Mouse (Mus musculus) megakaryocyte-erythroid progenitor cell, adult 5-6 weeks (primary cell): Measurements from ENCODE around the gene Adh7. TPM values are rescaled to one million over a fixed set of nuclear protein-coding genes. Genes with fewer than 3 reads are reported as not detected.

Experiments
- ATAC-seq: replicated peaks from 2 replicates; pipeline ENCODE4 v1.8.0; 2016; ENCODE audit warnings: mild to moderate bottlenecking, inconsistent platforms; ENCODE audit not compliant: severe bottlenecking, poor library complexity, low FRiP score, low TSS enrichment
- total RNA-seq, 2 experiments: library from RNA; stranded (forward) in 1 of 2; stranded (reverse) in 1 of 2; fragments of 200-1000, 215-1000 nt in 1 of 2; fragments of >200 nt in 1 of 2; fragmentation: Nextera tagmentation in 1 of 2; gene quantifications; 2 replicates each; pipeline ENCODE4 v1.2.3; 2014 to 2017

Adh7 gene
- total RNA-seq (2014; fragmentation: Nextera tagmentation) (not detected in 2 replicates), total RNA-seq (2017) (not detected in 2 replicates)

DNA sequence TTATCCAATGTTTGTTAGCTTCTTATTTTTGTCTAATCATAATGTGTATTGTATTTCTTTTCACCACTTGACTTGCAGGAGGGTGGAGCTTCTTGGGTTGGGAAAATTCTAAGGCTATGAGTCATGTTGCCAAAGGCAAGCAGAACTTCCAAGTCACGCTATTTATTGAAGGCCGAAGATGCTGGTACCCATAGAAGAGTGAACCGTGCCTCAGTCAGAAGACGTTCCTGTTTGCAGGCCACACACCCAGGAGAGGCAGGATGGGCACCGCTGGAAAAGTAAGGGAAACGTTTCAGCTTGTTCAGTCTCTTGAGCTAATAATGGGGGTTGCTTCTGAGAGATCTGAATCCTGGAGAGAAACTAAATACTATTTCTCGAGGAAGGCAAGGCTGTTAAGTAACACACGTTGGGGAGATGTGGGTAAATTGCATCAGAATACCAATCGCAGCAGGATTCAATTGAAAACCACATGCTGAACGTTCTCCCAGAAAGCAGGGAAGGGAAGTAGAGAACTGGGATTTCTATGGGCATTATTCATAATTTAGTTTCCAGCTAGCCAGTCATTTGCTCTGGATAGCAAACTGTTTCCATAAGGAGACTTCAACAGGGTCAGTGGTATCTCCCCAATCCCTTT lies at the start of gene Adh7:
Gene Adh7 (plus strand): TSS at position 130 of the 634 bp plus-strand sequence.
- no peak for ATAC-seq

- no peak for ATAC-seq
These were observed 44.3 kb upstream of the Adh7 start for GRCm38 (mm10) chr3:138173291-138173690.

DNA sequence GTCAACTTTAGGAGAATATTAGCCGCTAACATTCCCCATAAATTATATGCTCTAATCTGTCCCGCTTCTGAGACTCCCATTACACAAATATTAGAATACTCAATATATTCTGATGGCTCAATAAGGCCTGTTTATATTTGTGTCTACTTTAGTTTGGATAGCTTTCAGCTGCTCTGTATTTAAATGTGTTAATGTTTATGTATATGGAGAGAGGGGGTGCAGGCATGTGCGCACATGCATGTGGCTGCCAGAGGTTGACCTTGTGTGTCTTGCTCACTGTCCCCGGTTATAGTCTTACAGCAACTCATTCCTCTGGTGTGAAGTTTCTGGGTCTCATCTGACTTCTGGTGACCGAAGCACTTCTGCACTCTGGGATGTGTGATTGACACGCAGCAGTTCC lies 42.0 kb upstream of the Adh7 start:
- no peak for ATAC-seq

DNA sequence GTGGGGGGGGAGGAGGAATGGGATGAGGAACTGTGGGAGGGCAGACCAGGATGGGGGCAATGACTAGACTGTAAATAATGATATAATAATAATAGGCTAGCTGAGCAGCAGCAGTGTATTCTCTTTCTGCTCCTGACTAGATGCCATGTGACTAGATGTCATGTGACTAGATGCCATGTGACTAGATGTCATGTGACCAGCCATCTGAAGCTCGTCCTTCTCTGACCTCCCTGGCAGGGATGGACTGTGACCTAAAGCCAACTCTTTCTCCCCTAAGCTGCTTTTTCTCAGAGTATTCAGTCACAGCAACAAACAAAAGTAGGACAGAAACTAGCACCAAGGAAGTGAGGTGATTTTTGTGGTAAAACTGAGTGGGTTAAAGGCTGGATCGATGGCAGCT lies 35.5 kb upstream of the Adh7 start:
- ATAC-seq: no peak

GRCm38 (mm10) chr3:138183371-138183770 lies 34.2 kb upstream of the Adh7 start:
- no peak for ATAC-seq

DNA sequence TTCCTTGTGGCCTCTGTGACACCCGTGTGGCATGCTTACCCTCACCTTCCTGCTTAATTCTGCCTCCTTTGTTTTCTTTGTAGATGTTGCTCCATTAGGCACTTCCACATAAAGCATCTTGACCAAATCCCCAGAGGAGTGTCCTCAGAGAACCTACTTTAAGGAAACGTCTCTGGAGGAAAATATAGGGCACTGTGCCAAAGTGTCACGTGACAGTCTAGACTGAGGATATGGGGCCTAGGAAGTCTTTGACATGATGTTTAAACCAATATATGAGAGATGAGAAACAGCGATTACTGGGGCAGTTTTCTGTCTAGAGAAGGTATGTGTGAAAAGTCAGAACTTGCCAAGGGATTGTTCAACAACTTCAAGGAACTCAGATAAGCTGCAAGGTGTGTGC lies 32.3 kb upstream of the Adh7 start:
- no peak for ATAC-seq

DNA sequence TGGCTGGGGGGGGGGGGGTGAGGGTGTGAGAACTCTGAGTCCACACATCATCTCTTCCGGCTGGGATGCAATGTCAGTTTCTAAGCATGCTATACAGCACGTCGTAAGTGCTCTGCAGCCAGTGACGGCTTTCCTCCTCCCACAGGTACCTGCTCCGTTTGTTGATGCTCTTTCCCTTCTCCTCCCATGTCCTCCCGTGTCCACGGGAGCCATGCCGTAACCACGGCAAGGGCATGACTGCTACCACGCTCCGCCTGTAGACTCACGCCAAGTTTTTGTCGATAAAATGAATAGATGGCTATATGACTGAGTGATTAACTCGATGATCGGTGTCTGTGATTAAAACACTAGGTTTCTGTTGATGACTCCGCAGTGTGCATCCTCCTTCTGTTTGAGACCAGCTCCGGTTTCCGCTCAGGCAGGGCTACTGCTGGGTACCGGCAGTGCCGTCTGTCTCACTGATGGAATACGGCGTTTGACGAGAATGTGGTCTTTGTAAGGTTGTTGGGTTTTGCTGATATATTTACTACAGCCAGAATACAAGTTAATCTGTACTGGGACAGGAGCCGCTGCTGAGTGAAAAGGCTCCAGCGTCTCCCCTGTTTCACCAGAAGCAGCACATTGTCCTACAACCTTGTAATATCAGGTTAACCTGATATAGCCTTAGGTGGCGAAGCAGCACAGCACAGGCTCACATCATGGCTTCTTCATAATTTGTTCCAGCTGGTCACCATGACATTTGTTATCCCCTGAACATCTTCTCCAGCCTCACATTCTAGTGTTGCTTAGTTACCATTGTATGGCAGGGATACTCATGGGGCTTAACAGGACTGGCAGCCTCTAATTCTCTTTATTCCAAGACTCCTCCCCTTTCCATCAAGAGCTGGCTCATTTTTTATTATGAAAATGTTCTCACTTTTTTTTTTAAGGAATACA lies 31.3 kb upstream of the Adh7 start:
- ATAC-seq: no peak

DNA sequence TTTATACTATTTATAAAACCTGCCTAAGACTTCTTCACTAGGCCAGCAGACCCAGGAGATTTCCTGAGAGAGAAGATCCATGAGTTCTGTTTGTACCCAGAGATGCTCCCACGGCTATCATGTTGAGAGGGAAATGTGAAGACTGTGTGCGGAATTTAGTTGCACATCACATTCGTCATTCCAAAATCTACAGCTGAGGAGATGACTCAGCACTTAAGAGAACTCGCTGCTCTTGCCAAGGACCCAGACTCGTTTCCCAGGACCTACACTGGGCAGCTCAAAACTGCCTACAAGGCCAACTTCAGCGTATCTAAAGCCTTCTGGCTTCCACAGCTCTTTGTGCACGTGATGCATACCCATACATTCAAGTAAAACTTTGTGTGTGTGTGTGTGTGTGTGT lies 25.3 kb upstream of the Adh7 start:
- ATAC-seq: no peak

GRCm38 (mm10) chr3:138193683-138194302 lies 23.8 kb upstream of the Adh7 start, which contains the start of gene 4930579F01Rik:
Gene 4930579F01Rik, minus strand, starts transcription at chr3:138193825.
- ATAC-seq: no peak

GRCm38 (mm10) chr3:138197093-138197492 lies 20.5 kb upstream of the Adh7 start:
- no peak for ATAC-seq

DNA sequence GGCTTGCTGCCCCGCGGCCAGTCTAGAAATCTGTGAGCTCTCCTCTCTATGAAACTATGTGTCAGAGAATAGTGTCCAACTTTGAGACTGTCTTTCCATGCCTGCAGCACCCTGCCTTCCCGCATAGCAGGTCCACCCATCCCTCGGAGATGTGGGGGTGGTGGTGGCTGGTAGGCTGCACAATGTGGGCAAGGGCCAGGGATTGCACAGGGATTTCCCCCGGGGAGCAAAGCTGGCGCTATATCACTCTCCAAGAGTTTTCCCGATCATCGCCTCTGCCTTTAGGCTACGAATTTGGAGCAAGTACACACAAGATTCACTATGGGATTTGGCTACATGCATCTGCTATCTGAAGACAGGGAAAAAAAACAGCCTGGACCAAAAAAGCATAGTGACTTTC lies 20.0 kb upstream of the Adh7 start:
- ATAC-seq: no peak; the same call in 1 of the 2 replicates

- ATAC-seq: peak; percentile 98
These were observed 19.4 kb upstream of the Adh7 start for GRCm38 (mm10) chr3:138197973-138198721.

- ATAC-seq: no peak
These were observed 18.9 kb upstream of the Adh7 start for GRCm38 (mm10) chr3:138198722-138199068.

GRCm38 (mm10) chr3:138208821-138209220 lies 8.7 kb upstream of the Adh7 start:
- no peak for ATAC-seq

- no peak for ATAC-seq
These were observed 7.0 kb upstream of the Adh7 start for GRCm38 (mm10) chr3:138210432-138211075.

GRCm38 (mm10) chr3:138212431-138212951 lies 5.1 kb upstream of the Adh7 start:
- ATAC-seq: no peak

DNA sequence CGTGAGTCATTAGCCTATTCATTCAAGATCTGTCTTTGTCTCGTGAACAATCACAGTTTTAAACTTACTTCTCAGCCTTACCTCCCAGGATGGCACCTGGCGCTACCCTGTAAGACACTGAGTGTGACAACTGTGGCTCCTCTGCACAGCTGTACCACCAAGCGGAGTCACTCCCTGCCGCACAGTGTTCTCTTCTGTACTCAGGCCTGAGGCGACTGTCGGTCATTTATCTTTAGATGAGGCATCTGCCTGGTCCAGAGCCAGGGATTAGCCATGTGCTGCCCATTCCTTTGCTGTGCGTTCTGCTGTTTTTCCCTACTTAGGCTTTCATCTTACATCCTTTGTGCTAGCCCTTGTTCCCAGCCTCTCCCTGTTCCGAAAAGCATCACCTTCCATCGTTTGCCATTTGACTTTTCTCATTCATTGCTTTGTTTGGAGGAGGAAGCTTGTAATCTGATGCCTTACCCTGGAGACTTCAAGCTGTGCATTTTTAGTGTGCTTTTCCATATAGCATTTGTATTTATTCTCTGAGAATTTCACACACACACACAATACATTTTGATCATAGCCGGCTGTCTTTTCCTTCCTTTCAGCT lies 2.1 kb upstream of the Adh7 start:
- no peak for ATAC-seq

DNA sequence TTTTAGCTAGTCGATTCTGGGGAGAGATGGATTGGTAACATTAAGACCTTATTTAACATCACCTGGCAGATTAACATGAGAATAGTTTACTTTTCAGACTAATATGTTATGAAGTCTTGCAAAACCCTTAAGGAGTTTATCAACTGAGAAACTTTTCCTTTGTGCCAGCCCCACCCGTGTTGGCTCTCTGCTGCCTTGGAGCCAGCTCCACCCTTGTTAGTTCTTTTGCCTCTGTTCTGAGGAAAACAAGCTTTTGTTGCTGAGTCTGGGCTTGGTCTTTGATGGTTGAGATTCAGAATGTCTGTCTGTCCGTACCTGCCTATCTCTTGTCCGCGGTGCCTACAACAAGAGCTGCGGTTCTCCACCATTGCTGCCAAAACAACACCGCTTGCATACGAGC lies 1.5 kb upstream of the Adh7 start:
- ATAC-seq: no peak

GRCm38 (mm10) chr3:138221116-138221515 lies 3.6 kb downstream of the Adh7 start:
- no peak for ATAC-seq
